Mouse (Mus musculus): ENCODE results near the gene Mrpl21.

The Mrpl21 gene

GRCm38 (mm10) chr19:3282572-3283467, at the start of gene Mrpl21, which contains the start of gene Ighmbp2:
Mrpl21 (plus strand) TSS chr19:3282901.
Ighmbp2 (minus strand) TSS chr19:3283017.
- DNase-seq = peak; percentile 87

- DNase-seq = no peak
Measured at GRCm38 (mm10) chr19:3260016-3260415, 22.7 kb upstream of the Mrpl21 start.

- DNase-seq = no peak
Measured at GRCm38 (mm10) chr19:3260591-3260990, 22.1 kb upstream of the Mrpl21 start.

- DNase-seq = no peak
Measured at GRCm38 (mm10) chr19:3261336-3261735, 21.4 kb upstream of the Mrpl21 start.

- DNase-seq = no peak
Measured at GRCm38 (mm10) chr19:3261764-3262525, 20.8 kb upstream of the Mrpl21 start.

GRCm38 (mm10) chr19:3264348-3264747, 18.4 kb upstream of the Mrpl21 start:
- DNase-seq = no peak

- no peak for DNase-seq
Measured at GRCm38 (mm10) chr19:3265180-3265579, 17.5 kb upstream of the Mrpl21 start.

- DNase-seq = no peak
Measured at GRCm38 (mm10) chr19:3266136-3266535, 16.6 kb upstream of the Mrpl21 start.

- no peak for DNase-seq
Measured at GRCm38 (mm10) chr19:3266676-3267075, 16.0 kb upstream of the Mrpl21 start.

GRCm38 (mm10) chr19:3267340-3267739, 15.4 kb upstream of the Mrpl21 start:
- no peak for DNase-seq

GRCm38 (mm10) chr19:3268218-3268980, 14.3 kb upstream of the Mrpl21 start:
- no peak for DNase-seq

GRCm38 (mm10) chr19:3269279-3269678, 13.4 kb upstream of the Mrpl21 start:
- DNase-seq = no peak

GRCm38 (mm10) chr19:3269803-3270202, 12.9 kb upstream of the Mrpl21 start:
- no peak for DNase-seq

- DNase-seq = no peak
Measured at GRCm38 (mm10) chr19:3271366-3271765, 11.3 kb upstream of the Mrpl21 start.

GRCm38 (mm10) chr19:3273331-3273730, 9.4 kb upstream of the Mrpl21 start:
- DNase-seq = no peak

- DNase-seq = no peak
Measured at GRCm38 (mm10) chr19:3275744-3276365, 6.8 kb upstream of the Mrpl21 start.

- DNase-seq = no peak
Measured at GRCm38 (mm10) chr19:3281886-3282285, 815 bp upstream of the Mrpl21 start.

- no peak for DNase-seq
Measured at GRCm38 (mm10) chr19:3289006-3289405, 6.3 kb downstream of the Mrpl21 start.

GRCm38 (mm10) chr19:3292028-3292427, 9.3 kb downstream of the Mrpl21 start:
- peak; percentile 73 for DNase-seq

- DNase-seq = no peak
Measured at GRCm38 (mm10) chr19:3292993-3293392, 10.3 kb downstream of the Mrpl21 start.

- DNase-seq = no peak
Measured at GRCm38 (mm10) chr19:3295245-3295644, 12.5 kb downstream of the Mrpl21 start.

GRCm38 (mm10) chr19:3297034-3297433, 14.3 kb downstream of the Mrpl21 start:
- DNase-seq = no peak

- no peak for DNase-seq
Measured at GRCm38 (mm10) chr19:3297775-3298174, 15.1 kb downstream of the Mrpl21 start.

All from lung, postnatal 14 days (tissue).